Mouse (Mus musculus): ENCODE data around the gene Mylip. TPM values are rescaled to one million over a fixed set of nuclear protein-coding genes. Genes with fewer than 3 reads are reported as not detected.

Mylip gene
- total RNA-seq, 2 experiments from 2014 or later = 30.9 to 55.8 TPM

DNA sequence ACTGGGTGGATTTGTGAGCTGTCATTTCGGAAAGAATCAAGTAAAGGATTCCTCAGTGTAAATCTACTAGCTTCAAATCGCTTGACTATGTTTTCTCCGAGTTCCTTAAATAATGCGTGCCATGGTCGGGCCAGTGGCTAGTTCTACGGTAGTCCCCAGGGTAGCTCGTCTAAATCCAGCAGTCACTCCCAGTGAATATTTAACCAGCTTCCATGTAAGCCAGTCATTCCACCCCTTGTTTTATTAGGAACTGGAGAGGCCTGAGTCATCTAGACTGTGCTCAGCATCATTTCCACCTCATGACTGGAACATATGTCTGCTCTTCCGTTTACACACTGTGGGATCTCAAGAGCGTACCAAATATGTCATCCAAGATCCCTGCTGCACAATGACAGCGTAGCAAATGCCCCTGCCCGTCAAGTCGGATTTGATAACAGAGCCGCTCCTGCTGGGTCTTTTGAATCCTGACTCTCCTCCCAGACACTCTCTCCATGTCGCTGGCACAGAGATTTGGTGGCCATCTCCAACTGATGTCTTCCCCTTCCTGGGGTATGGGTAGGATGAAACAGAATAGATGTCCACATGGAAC is 71.9 kb downstream of the Mylip start:
- ATAC-seq (replicated peaks; ENCODE audit: low FRiP score, poor library complexity, severe bottlenecking) = no peak

Other genes starting within 250 kb of the Mylip start
- gene Gmpr, start 117.7 kb downstream of the Mylip start, total RNA-seq (2015; ENCODE audit: low replicate concordance) = 5.0 and 10.5 TPM in 2 replicates
- gene Gmpr, start 117.7 kb downstream of the Mylip start, total RNA-seq (2017; ENCODE audit: low replicate concordance) = 1.2 and 1.8 TPM in 2 replicates